ENCODE assay signal across 9 mouse cellular contexts in genomic region chr12:99352136-99352535, GRCm38 (mm10).
DNase-seq lines count a peak whose midpoint lies in the region; ATAC-seq and TF ChIP-seq lines count a peak whose summit lies in the region.
"Had no signal": no experiment of that assay in that cellular context is flagged by ENCODE, and none has a peak within 500 bp of the region (broad histone marks: within the 10 kb centered on the region; RNA-seq: fewer than 3 reads in every experiment).

No protein-coding gene starts in this region.

- no peaks in the 10 kb centered on the region for H3K27me3 ChIP-seq in liver, embryonic 15.5 days

- no peak for ATAC-seq in liver, embryonic 15.5 days (ENCODE audit: insufficient read depth)
- ATAC-seq: forebrain, embryonic 14.5 days had no signal

- no peaks in the 10 kb centered on the region for H3K36me3 ChIP-seq in liver, embryonic 15.5 days (replicated peaks)

- no peaks in the 10 kb centered on the region for H3K9me3 ChIP-seq in liver, embryonic 15.5 days (replicated peaks)

- H3K9ac ChIP-seq in liver, embryonic 15.5 days: 0 out of 2 replicates have a peak overlapping the region, but pooled peaks have one; percentile 21

- TF ChIP-seq CTCF in gastrocnemius, adult 2 months (IDR thresholded peaks at IDR 0.05): no peak

- H3K27ac ChIP-seq in gastrocnemius, adult 2 months: peak overlapping the region; percentile 81
- H3K27ac ChIP-seq in liver, embryonic 15.5 days (replicated peaks): peak overlapping the region; percentile 48

- peaks cover 73% of the 10 kb centered on the region for H3K4me1 ChIP-seq in liver, embryonic 15.5 days (replicated peaks)

- H3K4me3 ChIP-seq in gastrocnemius, adult 2 months: peak overlapping the region; percentile 51
- no peak overlapping the region for H3K4me3 ChIP-seq in liver, embryonic 15.5 days (replicated peaks)

- peak overlapping the region; percentile 2 for H3K4me2 ChIP-seq in liver, embryonic 15.5 days

- WGBS in liver, embryonic 15.5 days (ENCODE audit: insufficient replicate concordance): 65% methylated on average over 7 of the region's 7 CpGs

- peak; percentile 68 for DNase-seq in gastrocnemius, adult 2 months
- DNase-seq in gastrocnemius, adult 8-10 months (ENCODE audit: low spot score in 2 of 2): no peak
- DNase-seq in 3134 (ENCODE audit: extremely low read depth, insufficient read length, low spot score): peak; percentile 14
- peak; percentile 53 for DNase-seq in adrenal gland, postnatal 25 days
- no peak for DNase-seq in layer of hippocampus, postnatal 25 days (ENCODE audit: extremely low spot score in 1 of 2, low spot score in 1 of 2)
- DNase-seq in cerebellum, adult 8-10 months: no peak
- no peak for DNase-seq in left cerebral cortex, postnatal 4 days

- intact Hi-C loops in gastrocnemius, adult 2 months (cut with DNase I): no loop called here
- intact Hi-C loops in left cerebral cortex, postnatal 4 days (cut with DNase I): no loop called here

Comparison
In these comparisons a context has a peak if more than half of its experiments do, and no peak if none do; other contexts are left out.
1. DNase-seq: peak in gastrocnemius, adult 2 months (single experiment), 3134 (single experiment) and adrenal gland, postnatal 25 days (single experiment); none in gastrocnemius, adult 8-10 months (0 of 2), layer of hippocampus, postnatal 25 days (0 of 2), cerebellum, adult 8-10 months (single experiment) and left cerebral cortex, postnatal 4 days (single experiment).